Mouse (Mus musculus) gastrocnemius, postnatal 25 days (tissue): ENCODE data around the gene Fgr. TPM values are rescaled to one million over a fixed set of nuclear protein-coding genes. Genes with fewer than 3 reads are reported as not detected.

Experiments
- DNase-seq: peaks from one replicate; pipeline ENCODE4 v3.0.0; 2022
- total RNA-seq, 2 experiments: library from RNA; stranded (reverse); gene quantifications; 1 replicate in 1 of 2; 2 replicates in 1 of 2; pipeline ENCODE4 v1.2.3; 2021

The Fgr gene
- total RNA-seq, 2 experiments from 2014 or later = 0.43 TPM; not detected in 1

- DNase-seq = no peak
These were observed 41.2 kb downstream of the Fgr start for GRCm38 (mm10) chr4:133014896-133015709.

GRCm38 (mm10) chr4:133015710-133016651 lies 42.1 kb downstream of the Fgr start:
- DNase-seq = peak; percentile 59

- DNase-seq = no peak
These were observed 43.0 kb downstream of the Fgr start for GRCm38 (mm10) chr4:133016677-133017415.

- DNase-seq = no peak
These were observed 43.8 kb downstream of the Fgr start for GRCm38 (mm10) chr4:133017597-133018262.

- no peak for DNase-seq
These were observed 44.4 kb downstream of the Fgr start for GRCm38 (mm10) chr4:133018263-133018798.

- no peak for DNase-seq
These were observed 46.8 kb downstream of the Fgr start for GRCm38 (mm10) chr4:133020721-133021120.

DNA sequence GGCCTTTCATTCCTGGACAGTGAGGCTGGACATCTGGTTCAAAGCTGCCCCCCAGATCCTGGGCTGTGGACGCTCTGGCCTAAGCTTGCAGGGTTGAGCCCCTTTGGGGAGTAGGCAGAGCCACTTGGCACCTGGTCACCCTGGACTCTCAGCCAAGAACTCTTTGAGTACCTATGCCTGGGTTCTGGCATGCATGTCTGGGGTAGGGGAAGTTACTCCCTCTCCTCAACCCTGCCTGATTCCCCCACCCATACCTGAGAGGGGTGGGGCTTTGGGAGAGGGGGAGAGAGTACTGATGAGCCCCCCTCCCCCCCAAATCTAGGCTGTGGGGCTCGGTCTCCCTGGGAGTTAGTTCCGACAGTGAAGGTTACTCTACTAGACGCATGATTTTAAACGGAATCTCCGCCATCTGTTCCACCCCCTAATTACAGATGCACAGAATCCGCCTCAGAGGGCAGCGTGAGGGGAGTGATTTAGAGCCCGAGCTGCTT lies 47.3 kb downstream of the Fgr start:
- DNase-seq = no peak

GRCm38 (mm10) chr4:133022217-133022616 lies 48.3 kb downstream of the Fgr start:
- no peak for DNase-seq

DNA sequence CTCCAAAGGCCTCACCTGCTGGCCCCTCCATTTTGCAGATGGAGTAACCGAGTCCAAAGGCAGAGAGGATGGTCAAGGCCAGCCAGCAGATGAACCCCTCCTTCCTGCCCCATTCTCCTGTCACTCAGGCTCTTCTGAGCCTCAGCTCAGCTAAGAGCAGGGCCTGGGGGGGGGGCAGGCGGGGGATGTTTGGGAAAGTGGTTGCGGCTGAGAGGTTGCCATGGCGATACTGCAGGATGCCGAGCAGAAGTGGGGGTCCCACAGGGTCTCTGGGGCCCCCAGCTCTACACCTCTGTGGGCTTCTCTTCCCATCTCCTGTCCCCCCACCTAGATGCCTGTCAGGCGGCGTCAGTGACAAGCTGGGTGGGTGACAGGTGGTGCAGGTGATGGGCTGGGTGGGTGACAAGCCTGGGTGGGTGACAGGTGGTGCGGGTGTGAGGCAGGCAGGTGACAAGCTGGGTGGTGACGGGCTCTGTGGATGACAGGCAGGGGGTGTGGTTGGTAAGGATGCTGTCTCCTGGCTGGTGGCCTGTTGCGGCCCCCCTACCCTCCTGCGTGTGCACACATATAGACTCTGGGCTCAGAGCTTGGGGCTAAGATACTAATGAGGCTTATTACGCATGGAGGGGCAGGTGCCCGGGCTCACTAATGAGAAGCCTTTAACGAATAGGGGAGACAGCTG lies 49.2 kb downstream of the Fgr start:
- DNase-seq = no peak

DNA sequence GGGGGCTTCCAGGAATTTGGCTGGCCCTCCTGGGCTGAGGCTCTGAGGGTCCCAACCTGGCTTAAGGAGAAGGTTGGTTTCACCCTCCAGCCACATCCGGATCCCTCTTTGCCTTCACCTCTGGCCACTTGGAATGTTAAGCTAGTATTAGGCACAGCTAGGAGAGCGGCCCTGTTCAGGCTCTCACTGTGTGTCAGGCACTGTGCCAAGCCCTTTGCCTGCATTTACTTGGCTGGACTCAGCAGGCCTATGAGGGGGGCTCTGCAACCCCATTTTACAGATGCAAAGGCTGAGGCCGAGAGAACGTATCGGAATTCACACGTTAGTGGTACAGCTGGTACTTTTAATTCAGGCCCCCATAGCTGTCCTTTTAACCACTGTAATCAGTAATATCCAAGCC lies 49.7 kb downstream of the Fgr start:
- no peak for DNase-seq

DNA sequence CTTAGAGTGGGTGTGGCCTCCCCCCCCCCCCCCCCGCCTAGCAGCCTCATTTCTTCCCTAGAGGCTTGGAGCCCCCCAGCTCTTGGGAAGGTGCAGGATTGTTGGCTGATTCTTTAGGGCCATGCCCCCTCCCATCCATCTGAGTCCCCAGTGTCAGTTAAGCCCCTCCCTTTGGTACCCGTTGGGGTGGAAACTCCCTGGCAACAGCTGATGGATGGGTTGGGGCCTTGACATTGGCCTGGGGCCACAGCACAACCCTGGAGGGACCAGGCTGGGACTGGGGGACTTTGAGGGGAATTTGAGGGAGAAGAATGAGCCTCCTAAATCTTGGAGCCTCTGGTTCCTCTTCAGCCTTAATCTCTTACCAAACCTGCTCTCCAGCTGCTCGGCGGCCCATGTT lies 50.5 kb downstream of the Fgr start:
- DNase-seq = no peak

DNA sequence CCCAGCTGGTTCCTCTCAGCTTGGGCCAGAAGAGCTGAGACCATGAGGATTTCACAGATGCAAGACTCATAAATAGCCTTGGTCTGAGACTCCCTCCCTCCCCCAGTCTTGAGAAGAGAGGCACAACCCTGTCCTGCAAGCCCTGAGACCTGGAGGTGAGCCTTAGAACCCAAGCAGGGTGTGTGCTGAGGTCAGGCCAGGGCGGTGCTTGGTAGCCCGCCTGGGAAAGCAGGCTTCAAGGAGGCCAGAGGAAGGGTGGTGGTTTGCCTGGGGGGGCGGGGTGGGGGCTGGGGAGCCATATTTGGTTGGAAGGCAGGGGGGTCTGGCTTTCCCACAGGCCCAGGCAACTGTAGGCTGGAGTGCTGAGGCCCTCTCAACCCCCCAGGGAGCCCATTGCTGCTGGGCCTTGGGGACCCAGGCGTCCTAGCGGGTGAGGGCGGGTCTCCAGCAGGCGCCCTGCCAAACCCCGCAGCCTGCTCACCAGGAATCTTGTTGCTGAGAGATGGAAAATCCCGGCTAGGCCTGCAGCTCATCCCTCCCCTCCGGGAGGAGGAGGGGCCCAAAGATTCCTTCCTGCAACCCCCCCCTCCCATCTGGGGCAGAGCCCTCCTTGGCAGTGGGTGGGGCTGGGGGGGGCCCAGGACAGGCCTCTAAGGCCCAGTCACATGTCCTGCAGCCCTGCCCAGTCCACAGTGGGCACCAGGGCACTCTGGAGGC lies 51.2 kb downstream of the Fgr start:
- peak; percentile 76 for DNase-seq

DNA sequence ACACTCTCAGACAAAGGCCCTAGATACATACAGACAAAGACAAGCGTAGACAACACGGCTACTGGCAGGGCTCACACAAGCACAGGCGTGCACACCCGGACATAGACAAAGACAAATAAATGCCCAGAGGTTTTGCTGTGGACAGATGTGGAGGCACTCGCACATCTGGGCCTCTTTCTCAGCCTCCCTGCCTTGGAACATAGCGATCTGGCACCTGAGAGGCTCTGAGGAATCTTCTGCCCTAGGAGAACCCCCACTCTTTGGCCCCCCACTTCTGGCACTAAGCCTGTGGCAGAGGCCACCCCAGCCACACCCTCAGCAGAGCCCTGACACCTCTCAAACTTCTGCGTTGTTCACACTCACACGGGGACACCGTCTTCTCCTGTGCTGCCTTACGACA lies 52.4 kb downstream of the Fgr start:
- DNase-seq = no peak

DNA sequence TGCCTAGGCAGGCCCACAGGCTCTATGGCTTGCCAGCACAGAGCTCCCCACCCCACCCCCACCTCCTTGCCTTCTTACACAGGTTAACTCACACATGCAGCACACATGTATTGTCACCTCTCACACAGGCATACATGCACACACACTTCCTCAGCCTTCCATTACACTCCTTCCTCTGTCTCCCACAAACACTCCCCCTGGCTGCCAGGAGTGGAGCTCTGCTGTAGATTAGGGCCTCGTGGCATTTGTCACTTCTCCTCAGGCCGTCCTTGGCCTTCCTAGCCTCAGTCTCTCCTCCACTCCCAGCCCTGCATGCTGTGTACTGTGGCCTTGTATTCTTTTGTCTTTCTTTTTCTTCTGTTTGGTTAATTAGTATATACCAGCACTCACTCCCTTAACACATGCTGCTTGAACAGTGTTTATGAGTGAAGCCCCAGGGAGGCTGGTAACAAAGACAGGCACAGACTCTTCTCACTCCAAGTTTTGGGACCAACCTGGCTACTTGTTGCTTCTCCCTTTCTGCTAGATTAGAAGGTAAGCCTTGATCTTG lies 53.0 kb downstream of the Fgr start:
- no peak for DNase-seq

GRCm38 (mm10) chr4:133027721-133028120 lies 53.8 kb downstream of the Fgr start:
- DNase-seq = no peak

DNA sequence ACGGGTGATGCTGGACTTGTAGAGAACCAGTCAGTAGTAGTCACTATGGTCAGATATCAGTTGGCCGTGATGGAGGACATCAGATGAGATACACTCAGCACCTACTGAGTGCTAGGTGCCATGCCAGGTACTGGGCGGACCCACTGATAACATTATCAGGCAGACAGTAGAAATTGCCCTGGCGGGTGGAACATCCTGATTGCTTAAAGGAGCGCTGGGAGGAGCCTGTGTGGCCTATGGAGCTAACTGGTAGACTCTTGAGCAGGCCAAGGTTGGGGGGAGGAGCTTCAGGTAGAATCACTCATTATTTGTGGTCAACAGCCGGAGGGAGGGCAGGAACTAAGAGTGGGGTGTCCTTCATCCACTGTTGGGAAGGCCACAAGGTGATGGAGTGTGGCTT lies 54.3 kb downstream of the Fgr start:
- DNase-seq = no peak

DNA sequence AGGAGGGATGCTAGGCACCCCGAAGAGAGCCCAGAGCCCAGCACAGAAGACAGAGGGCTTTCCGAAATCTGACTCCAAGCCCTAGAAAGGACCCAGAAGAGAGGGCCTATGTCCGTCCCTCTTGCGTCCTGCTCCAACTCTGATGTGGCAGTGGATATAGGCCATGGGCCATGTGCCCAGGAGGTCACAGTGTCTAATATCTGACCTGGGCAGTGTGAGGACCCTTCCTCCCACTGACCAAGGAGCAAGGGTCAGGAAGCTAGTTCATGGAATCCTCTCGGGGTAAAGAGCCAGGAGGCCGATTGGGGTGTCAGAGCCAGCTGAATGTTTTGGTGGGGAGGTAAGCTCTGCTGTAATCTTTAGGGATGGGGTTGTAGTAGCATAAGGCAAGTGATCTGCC lies 55.0 kb downstream of the Fgr start:
- no peak for DNase-seq

GRCm38 (mm10) chr4:133032410-133033095 lies 58.7 kb downstream of the Fgr start:
- DNase-seq = no peak

GRCm38 (mm10) chr4:133034478-133034877 lies 60.6 kb downstream of the Fgr start:
- no peak for DNase-seq
